Mouse (Mus musculus) kidney, adult 2 months (tissue): Measurements from ENCODE around the gene Col4a1. TPM values are rescaled to one million over a fixed set of nuclear protein-coding genes. Genes with fewer than 3 reads are reported as not detected.
A peak's percentile ranks its signal among the peaks of the same experiment; 100 is the strongest.

Experiments used
- DNase-seq: peaks from one replicate; pipeline ENCODE4 v3.0.0; 2021
- H3K27ac ChIP-seq: fragments of 200-500 bp; 2 replicates; pipeline ENCODE4 v1.5.1; 2012; ENCODE audit warnings: low read depth, low read length, control low read depth, inconsistent platforms; ENCODE audit not compliant: insufficient read depth
- H3K27me3 ChIP-seq: fragments of 200-500 bp; replicated peaks from 2 replicates; pipeline ENCODE4 v1.6.1; 2012; ENCODE audit warnings: mild to moderate bottlenecking, moderate library complexity, low read length, inconsistent platforms; ENCODE audit not compliant: control insufficient read depth, insufficient read depth
- H3K36me3 ChIP-seq: fragments of 200-500 bp; 2 replicates; pipeline ENCODE4 v1.6.1; 2012; ENCODE audit warnings: mild to moderate bottlenecking, moderate library complexity, low read length, inconsistent platforms; ENCODE audit not compliant: control insufficient read depth, insufficient read depth
- H3K4me1 ChIP-seq: fragments of 200-500 bp; 2 replicates; pipeline ENCODE4 v1.6.1; 2011; ENCODE audit warnings: low read length; ENCODE audit not compliant: control insufficient read depth, insufficient read depth
- H3K4me3 ChIP-seq: fragments of 200-500 bp; 2 replicates; pipeline ENCODE4 v1.5.1; 2011; ENCODE audit warnings: mild to moderate bottlenecking, low read depth, low read length, control low read depth; ENCODE audit not compliant: insufficient read depth
- CTCF ChIP-seq: fragments of 200-500 bp; conservative IDR thresholded peaks from 2 replicates; pipeline ENCODE4 v1.5.1; 2011; ENCODE audit warnings: low read depth, mild to moderate bottlenecking, control low read depth, low read length, moderate library complexity, mixed read lengths; ENCODE audit not compliant: insufficient read depth, insufficient read length
- POLR2A ChIP-seq: fragments of 200-500 bp; IDR thresholded peaks from one replicate; pipeline ENCODE4 v1.6.1; 2011; ENCODE audit warnings: low read depth, low read length, control low read depth
- WGBS: fragments of 180-500 bp; shearing (Covaris S2); methylation state at CpG from one replicate; pipeline ENCODE4 v1.1.7; 2018; 5-methylcytosine and 5-hydroxymethylcytosine counted together
- polyA plus RNA-seq: library from polyadenylated mRNA; depleted of rRNA; stranded (reverse); fragments of >200 nt; gene quantifications from 2 replicates; pipeline ENCODE4 v1.2.3, GENCODE M21; 2012

The Col4a1 gene
- polyA plus RNA-seq, 1 experiment = 216 TPM

DNA sequence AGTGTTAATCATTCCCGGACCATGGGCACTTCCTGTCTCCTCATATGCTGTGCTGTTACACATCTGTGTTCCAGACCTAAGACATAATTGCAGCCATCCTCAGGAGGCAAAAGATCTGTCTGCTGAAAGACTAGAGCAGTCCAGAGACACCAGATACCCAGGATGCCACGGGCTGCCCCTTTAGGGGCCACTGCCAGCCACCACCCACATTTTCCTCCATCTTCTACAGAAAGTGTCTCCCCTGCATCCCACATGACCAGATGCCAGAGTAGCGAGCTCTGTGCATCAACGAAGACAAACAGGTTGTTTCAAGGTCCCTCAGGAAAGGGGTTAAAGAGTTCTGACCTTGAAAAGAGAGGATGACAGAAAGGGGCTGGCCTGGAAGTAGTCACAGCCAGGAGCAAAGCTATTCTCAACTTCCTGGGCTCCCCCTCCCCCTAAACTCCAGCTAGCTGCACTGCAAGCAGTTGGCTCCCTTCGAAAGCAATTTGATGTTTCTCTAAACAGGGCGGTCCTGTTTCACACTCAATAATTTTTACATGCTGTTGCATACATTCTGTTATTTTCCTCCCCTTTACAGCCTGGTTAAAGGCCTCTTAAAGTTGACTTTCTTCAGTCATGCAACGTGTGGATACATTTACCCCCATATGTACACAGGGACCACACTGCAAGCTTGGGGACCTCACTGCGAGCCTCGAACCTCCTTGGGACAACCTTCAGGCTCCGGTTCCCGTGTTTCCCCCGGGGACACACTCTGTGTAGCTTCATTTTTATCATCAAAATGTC, 13.9 kb downstream of the Col4a1 start:
- 28% methylated on average over 12 of the region's 12 CpGs for WGBS
- Histone ChIP-seq H3K27me3 (no peaks in the 10 kb centered on the region), H3K4me1 (peaks cover 35% of the 10 kb centered on the region), H3K27ac (peak overlapping the region; percentile 9; the same call in 1 of the 2 replicates), H3K36me3 (no peaks in the 10 kb centered on the region), H3K4me3 (no peak overlapping the region)
- no peak for DNase-seq
- TF ChIP-seq POLR2A (no peak), CTCF (no peak)

DNA sequence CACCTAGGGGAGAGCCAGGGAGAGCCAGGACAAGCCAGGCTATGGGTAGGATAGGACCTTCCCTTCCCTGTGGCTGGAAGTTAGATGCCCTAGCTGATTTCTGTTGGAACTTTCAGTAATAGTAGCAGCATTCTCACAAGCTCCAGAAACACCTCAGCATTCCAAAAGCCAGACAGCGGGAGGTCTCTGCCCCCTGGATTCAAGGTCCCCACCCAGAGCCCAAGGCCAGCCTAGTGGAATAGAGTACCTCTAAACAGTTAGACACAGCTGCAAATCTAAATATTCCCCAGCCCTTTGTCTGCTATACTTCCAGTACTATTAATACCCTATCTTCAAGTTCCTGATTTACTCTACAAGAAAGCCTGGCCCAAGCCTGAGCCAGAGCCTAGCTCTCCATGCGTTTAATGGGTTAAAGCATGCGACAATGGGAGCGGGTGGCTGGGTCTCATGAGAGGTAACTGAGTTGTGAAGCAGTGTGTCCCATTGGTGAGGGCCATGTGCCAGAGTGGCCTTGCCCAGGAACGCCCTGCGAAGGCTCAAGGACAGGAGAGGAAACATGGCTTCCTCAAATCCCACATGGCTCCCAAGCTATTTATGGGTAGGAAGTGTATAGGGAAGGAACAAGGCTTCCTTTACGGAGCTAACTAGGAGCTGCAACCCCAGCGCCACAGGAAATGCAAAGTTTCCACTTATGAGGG, 15.3 kb downstream of the Col4a1 start:
- 76% methylated on average over 8 of the region's 8 CpGs for WGBS
- H3K27ac ChIP-seq = no peak overlapping the region
- H3K4me1 ChIP-seq = peaks cover 35% of the 10 kb centered on the region
- H3K36me3 ChIP-seq = no peaks in the 10 kb centered on the region
- H3K4me3 ChIP-seq = no peak overlapping the region
- DNase-seq = peak; percentile 83
- TF ChIP-seq CTCF (no peak), POLR2A (no peak)
- H3K27me3 ChIP-seq = no peaks in the 10 kb centered on the region

DNA sequence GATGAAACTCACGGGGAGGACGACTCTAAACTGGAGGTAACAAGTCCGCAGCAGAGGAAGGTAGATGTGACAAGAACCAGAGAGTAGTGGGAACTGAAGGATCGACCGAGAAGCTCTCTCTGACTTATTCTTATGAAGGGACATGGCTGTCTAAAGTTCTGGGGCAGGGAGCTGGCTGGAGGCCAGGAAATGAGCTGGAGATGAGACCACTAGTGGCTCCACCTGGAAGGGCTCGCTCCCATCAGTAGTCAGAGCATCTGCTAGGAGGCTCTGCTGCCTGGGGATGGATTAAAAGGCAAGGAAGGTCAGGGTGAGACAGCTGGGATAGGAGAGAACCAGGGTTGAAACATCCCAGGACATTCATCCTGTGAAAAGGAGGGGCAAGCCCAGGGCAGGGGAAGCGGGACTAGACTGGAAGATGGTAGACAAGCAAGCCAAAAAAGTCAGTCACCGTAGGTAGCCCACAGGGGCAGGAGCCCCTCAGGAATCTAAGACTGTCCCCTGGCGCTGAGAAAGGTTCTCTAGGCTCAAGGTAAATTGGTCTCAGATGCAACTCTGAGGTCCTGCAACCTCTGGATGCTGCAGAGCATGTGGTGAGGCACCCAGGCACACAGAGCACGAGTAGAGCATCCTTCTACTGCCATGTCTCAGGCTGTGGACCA, 16.2 kb downstream of the Col4a1 start:
- no peak overlapping the region for H3K4me3 ChIP-seq
- H3K27me3 ChIP-seq = no peaks in the 10 kb centered on the region
- DNase-seq = no peak
- WGBS = 62% methylated on average over 10 of the region's 10 CpGs
- peaks cover 35% of the 10 kb centered on the region for H3K4me1 ChIP-seq
- no peaks in the 10 kb centered on the region for H3K36me3 ChIP-seq
- no peak for TF ChIP-seq CTCF
- no peak for TF ChIP-seq POLR2A
- H3K27ac ChIP-seq = no peak overlapping the region

DNA sequence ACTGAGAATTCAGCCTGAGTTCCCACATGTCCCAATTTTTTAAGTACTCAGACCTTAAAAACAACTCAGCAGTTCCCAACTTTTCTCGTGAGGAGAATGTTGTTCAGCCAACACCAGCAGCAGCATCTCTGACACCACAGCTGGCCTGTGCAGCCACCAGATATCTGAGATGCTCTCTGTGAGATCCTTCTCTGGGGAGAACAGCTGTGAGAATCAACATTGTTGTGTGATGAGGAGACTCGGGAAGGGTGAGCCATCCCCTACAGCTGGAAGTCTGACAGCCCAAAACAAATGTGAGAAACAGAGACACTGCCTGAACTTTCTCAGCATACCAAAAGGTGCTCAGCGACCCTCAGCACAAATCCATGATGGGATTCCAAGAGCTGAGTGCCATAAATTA, 20.0 kb downstream of the Col4a1 start:
- TF ChIP-seq POLR2A (no peak), CTCF (no peak)
- no peaks in the 10 kb centered on the region for H3K36me3 ChIP-seq
- no peak overlapping the region for H3K27ac ChIP-seq
- no peak for DNase-seq
- H3K27me3 ChIP-seq = no peaks in the 10 kb centered on the region
- H3K4me1 ChIP-seq = peaks cover 13% of the 10 kb centered on the region
- 51% methylated on average over 3 of the region's 3 CpGs for WGBS
- no peak overlapping the region for H3K4me3 ChIP-seq

DNA sequence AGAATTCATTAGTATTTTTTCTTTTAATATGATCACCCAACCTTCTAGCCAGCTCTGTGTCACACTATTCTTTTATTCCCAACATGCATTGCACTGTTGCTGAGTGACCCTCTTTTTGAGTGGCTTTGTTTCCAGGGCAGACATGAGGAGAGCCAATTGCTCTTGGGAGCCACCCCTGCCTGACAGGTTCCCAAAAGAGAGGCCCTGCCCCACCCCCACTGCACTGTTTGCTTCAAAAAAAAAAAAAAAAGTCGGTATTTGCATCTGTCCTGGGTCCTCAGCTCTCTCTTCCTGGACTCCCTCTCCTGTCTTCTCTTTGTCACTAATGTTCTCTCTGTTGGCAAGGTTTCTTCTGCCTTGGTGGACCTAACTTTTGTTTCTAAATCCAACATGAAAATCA, 22.1 kb downstream of the Col4a1 start:
- Histone ChIP-seq H3K4me3 (no peak overlapping the region), H3K36me3 (no peaks in the 10 kb centered on the region), H3K27ac (no peak overlapping the region), H3K4me1 (peaks cover 4% of the 10 kb centered on the region; the same call in 1 of the 2 replicates), H3K27me3 (no peaks in the 10 kb centered on the region)
- WGBS = 11% methylated on average over 1 of the region's 1 CpGs
- DNase-seq = no peak
- no peak for TF ChIP-seq CTCF
- TF ChIP-seq POLR2A = no peak

DNA sequence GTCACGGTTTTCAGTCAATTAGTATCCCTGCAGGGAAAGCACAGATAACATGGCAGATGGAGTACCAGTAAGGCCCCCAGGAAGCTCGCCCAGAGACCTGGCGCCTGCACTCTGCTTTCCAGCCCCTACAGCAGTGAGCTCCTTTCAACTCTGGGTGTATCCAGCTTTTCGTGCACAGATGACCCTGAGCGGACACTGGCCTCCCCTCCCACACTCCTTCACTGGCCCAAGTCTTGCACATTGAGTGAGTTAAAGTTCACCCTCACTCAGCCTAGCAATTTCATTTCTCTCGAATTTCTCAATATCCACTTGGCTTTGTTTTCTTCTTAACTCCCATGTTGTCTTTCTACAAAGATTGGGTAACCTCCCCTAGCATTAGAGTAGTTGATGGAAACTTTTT, 24.3 kb downstream of the Col4a1 start:
- WGBS = 43% methylated on average over 6 of the region's 6 CpGs
- H3K36me3 ChIP-seq = no peaks in the 10 kb centered on the region
- peaks cover 14% of the 10 kb centered on the region for H3K4me1 ChIP-seq
- no peaks in the 10 kb centered on the region for H3K27me3 ChIP-seq
- TF ChIP-seq CTCF (no peak), POLR2A (no peak)
- DNase-seq = peak; percentile 54
- no peak overlapping the region for H3K27ac ChIP-seq
- H3K4me3 ChIP-seq = no peak overlapping the region

DNA sequence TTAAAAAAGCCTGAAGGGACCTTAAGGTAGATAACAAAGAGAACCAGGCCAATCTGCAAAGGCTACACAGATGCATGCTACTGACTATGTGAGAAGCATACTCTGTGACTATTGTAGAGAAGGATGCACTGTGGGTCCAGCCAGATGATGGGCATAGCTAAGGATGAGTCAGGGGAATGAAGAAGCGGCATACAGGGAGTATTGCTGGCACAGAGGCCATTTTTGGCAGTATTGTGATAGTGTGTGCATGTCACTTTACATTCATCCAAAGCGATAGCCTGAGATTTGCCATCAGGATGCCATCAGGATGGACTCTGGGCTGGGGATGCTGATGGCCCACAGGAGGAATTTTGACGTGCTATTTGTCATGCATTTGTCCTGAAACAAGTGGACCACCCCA, 25.5 kb downstream of the Col4a1 start:
- Histone ChIP-seq H3K27me3 (no peaks in the 10 kb centered on the region), H3K36me3 (no peaks in the 10 kb centered on the region), H3K4me3 (no peak overlapping the region), H3K27ac (no peak overlapping the region), H3K4me1 (peaks cover 25% of the 10 kb centered on the region)
- WGBS = 75% methylated on average over 3 of the region's 3 CpGs
- no peak for DNase-seq
- TF ChIP-seq POLR2A (no peak), CTCF (no peak)
